ENCODE assay signal across 16 mouse cellular contexts in genomic region chr9:57524439-57524838, GRCm38 (mm10). TPM values are rescaled to one million over a fixed set of nuclear protein-coding genes. Genes with fewer than 3 reads are reported as not detected.
DNase-seq lines count a peak whose midpoint lies in the region; ATAC-seq and TF ChIP-seq lines count a peak whose summit lies in the region.
"Had no signal": no experiment of that assay in that cellular context is flagged by ENCODE, and none has a peak within 500 bp of the region (broad histone marks: within the 10 kb centered on the region; RNA-seq: fewer than 3 reads in every experiment).

No protein-coding gene starts in this region.

- no peak for ATAC-seq in heart, embryonic 11.5 days (replicated peaks; ENCODE audit: insufficient number of reproducible peaks, low FRiP score, low TSS enrichment)
- no peak for ATAC-seq in midbrain, embryonic 16.5 days
- ATAC-seq in midbrain, postnatal 0 days (ENCODE audit: low FRiP score) = no peak
- ATAC-seq in heart, postnatal 0 days (ENCODE audit: insufficient read depth, low read depth) = no peak
- ATAC-seq: lung, postnatal 0 days had no signal

- peak overlapping the region; percentile 4; the same call in 1 of the 2 replicates for H3K4me2 ChIP-seq in heart, embryonic 11.5 days
- H3K4me2 ChIP-seq in midbrain, embryonic 16.5 days (ENCODE audit: low read length) = no peak overlapping the region
- H3K4me2 ChIP-seq in midbrain, postnatal 0 days (ENCODE audit: low read depth, low read length, poor library complexity, severe bottlenecking) = no peak overlapping the region
- H3K4me2 ChIP-seq in heart, postnatal 0 days (ENCODE audit: low read depth, low read length) = peak overlapping the region; percentile 60
- H3K4me2 ChIP-seq: forebrain, embryonic 12.5 days had no signal

- no peak overlapping the region for H3K27ac ChIP-seq in heart, embryonic 11.5 days (ENCODE audit: low read depth, low read length)
- no peak overlapping the region for H3K27ac ChIP-seq in midbrain, embryonic 16.5 days (ENCODE audit: low read length)
- no peak overlapping the region for H3K27ac ChIP-seq in midbrain, postnatal 0 days (ENCODE audit: low read depth, low read length)
- H3K27ac ChIP-seq in heart, postnatal 0 days (ENCODE audit: low read depth) = no peak overlapping the region
- H3K27ac ChIP-seq: forebrain, embryonic 12.5 days; limb, embryonic 10.5 days had no signal

- no peak overlapping the region for H3K4me3 ChIP-seq in heart, embryonic 11.5 days (ENCODE audit: low read depth, low read length)
- no peak overlapping the region for H3K4me3 ChIP-seq in midbrain, embryonic 16.5 days (ENCODE audit: low read depth, low read length)
- H3K4me3 ChIP-seq in midbrain, postnatal 0 days (ENCODE audit: low read depth, low read length) = no peak overlapping the region
- H3K4me3 ChIP-seq in heart, postnatal 0 days (ENCODE audit: low read depth, low read length) = 0 out of 2 replicates have a peak overlapping the region, but pooled peaks have one; percentile 13
- H3K4me3 ChIP-seq: forebrain, embryonic 12.5 days; limb, embryonic 10.5 days had no signal

- H3K36me3 ChIP-seq in heart, embryonic 11.5 days (ENCODE audit: control insufficient read depth, insufficient read depth, low read length) = peaks cover 6% of the 10 kb centered on the region
- H3K36me3 ChIP-seq in midbrain, embryonic 16.5 days (ENCODE audit: control insufficient read depth, insufficient read depth, low read length) = no peaks in the 10 kb centered on the region
- peaks cover 3% of the 10 kb centered on the region; the same call in 1 of the 2 replicates for H3K36me3 ChIP-seq in midbrain, postnatal 0 days (ENCODE audit: insufficient read depth, low read length)
- H3K36me3 ChIP-seq in heart, postnatal 0 days (replicated peaks; ENCODE audit: control insufficient read depth, insufficient read depth, low read length) = peaks cover 11% of the 10 kb centered on the region; the same call in 1 of the 2 replicates
- H3K36me3 ChIP-seq: forebrain, embryonic 12.5 days had no signal

- DNase-seq in heart, postnatal 36 days = no peak
- DNase-seq in midbrain, postnatal 0 days (ENCODE audit: low spot score) = no peak
- DNase-seq in heart, postnatal 0 days (ENCODE audit: low spot score) = no peak
- no peak for DNase-seq in c-Kit-positive CD71-positive TER-119-positive erythroid progenitor cells, embryonic 14.5 days (ENCODE audit: low spot score)
- DNase-seq in thymus, postnatal 25 days = no peak
- DNase-seq: adrenal gland, postnatal 14 days; gastrocnemius, postnatal 10 days; kidney, postnatal 10 days; thymus, adult 18-20 months had no signal

- no peak for TF ChIP-seq EP300 in heart, postnatal 0 days (IDR thresholded peaks at IDR 0.05; ENCODE audit: low read depth)

- peaks cover 3% of the 10 kb centered on the region; the same call in 1 of the 2 replicates for H3K4me1 ChIP-seq in heart, embryonic 11.5 days (ENCODE audit: control insufficient read depth, insufficient read depth, low read length)
- H3K4me1 ChIP-seq in midbrain, embryonic 16.5 days (ENCODE audit: control insufficient read depth, insufficient read depth, low read length) = peaks cover 39% of the 10 kb centered on the region
- H3K4me1 ChIP-seq in midbrain, postnatal 0 days (ENCODE audit: insufficient read depth, low read length) = peaks cover 10% of the 10 kb centered on the region; the same call in 1 of the 2 replicates
- peaks cover 38% of the 10 kb centered on the region; the same call in 1 of the 2 replicates for H3K4me1 ChIP-seq in heart, postnatal 0 days (ENCODE audit: control insufficient read depth, insufficient read depth)

- no peak for TF ChIP-seq CTCF in midbrain, postnatal 0 days (IDR thresholded peaks at IDR 0.05)
- no peak for TF ChIP-seq CTCF in heart, postnatal 0 days (IDR thresholded peaks at IDR 0.05; ENCODE audit: low read depth)

- intact Hi-C loops in heart, postnatal 36 days (cut with DNase I) = loop anchor here (5.0 to 10.0 kb wide), 3 partner anchors 118 to 450 kb away; partner anchors contain the start of gene Sin3a

- H3K27me3 ChIP-seq in heart, embryonic 11.5 days (ENCODE audit: control insufficient read depth, insufficient read depth, low read length) = no peaks in the 10 kb centered on the region
- no peaks in the 10 kb centered on the region for H3K27me3 ChIP-seq in midbrain, embryonic 16.5 days (ENCODE audit: control insufficient read depth, insufficient read depth, low read depth, low read length)
- H3K27me3 ChIP-seq in midbrain, postnatal 0 days (ENCODE audit: insufficient read depth, low read length) = no peaks in the 10 kb centered on the region
- no peaks in the 10 kb centered on the region for H3K27me3 ChIP-seq in heart, postnatal 0 days (ENCODE audit: control insufficient read depth, insufficient read depth, low read length)
- H3K27me3 ChIP-seq: forebrain, embryonic 12.5 days had no signal

- H3K9me3 ChIP-seq in heart, embryonic 11.5 days (replicated peaks; ENCODE audit: control insufficient read depth, low read length) = no peaks in the 10 kb centered on the region
- H3K9me3 ChIP-seq in midbrain, embryonic 16.5 days (replicated peaks; ENCODE audit: control insufficient read depth, low read length, poor library complexity, severe bottlenecking) = no peaks in the 10 kb centered on the region
- H3K9me3 ChIP-seq in midbrain, postnatal 0 days (ENCODE audit: low read length) = no peaks in the 10 kb centered on the region
- H3K9me3 ChIP-seq in heart, postnatal 0 days (replicated peaks; ENCODE audit: control insufficient read depth, low read length) = no peaks in the 10 kb centered on the region
- H3K9me3 ChIP-seq: forebrain, embryonic 12.5 days; limb, embryonic 10.5 days had no signal

- H3K9ac ChIP-seq in heart, embryonic 11.5 days (ENCODE audit: low read depth, low read length) = no peak overlapping the region
- 0 out of 2 replicates have a peak overlapping the region, but pooled peaks have one; percentile 44 for H3K9ac ChIP-seq in midbrain, embryonic 16.5 days (ENCODE audit: low read depth, low read length)
- no peak overlapping the region for H3K9ac ChIP-seq in midbrain, postnatal 0 days (replicated peaks; ENCODE audit: low read length, poor library complexity, severe bottlenecking)
- H3K9ac ChIP-seq in heart, postnatal 0 days (replicated peaks; ENCODE audit: low read depth, low read length) = no peak overlapping the region
- H3K9ac ChIP-seq: forebrain, embryonic 12.5 days had no signal

RNA-seq across cellular contexts. Expression of gene Cox5a, which starts 3.4 kb away (rescaled TPM):
- 1,178 and 1,213 TPM in 2 replicates for polyA plus RNA-seq in heart, embryonic 11.5 days (2014; fragmentation: Nextera tagmentation; extraction: Ambion mirVana)
- 1,000 to 10,000 TPM; 2,624 to 2,673 TPM for total RNA-seq in heart, postnatal 36 days (2021)
- polyA plus RNA-seq in midbrain, embryonic 16.5 days (2015; fragmentation: Nextera tagmentation; extraction: Ambion mirVana) = 818 and 833 TPM in 2 replicates
- 250 and 266 TPM in 2 replicates for total RNA-seq in midbrain, postnatal 0 days (2014; rRNA removed)
- 1,115 and 1,120 TPM in 2 replicates for polyA plus RNA-seq in midbrain, postnatal 0 days (2015; fragmentation: Nextera tagmentation; extraction: Ambion mirVana)
- total RNA-seq in heart, postnatal 0 days (2014; rRNA removed; ENCODE audit: low replicate concordance) = 1,146 and 1,154 TPM in 2 replicates
- polyA plus RNA-seq in heart, postnatal 0 days (2015; fragmentation: Nextera tagmentation; extraction: Ambion mirVana) = 4,139 and 4,337 TPM in 2 replicates

RNA-seq across cellular contexts. Expression of gene Fam219b, which starts 12.9 kb away (rescaled TPM):
- 12.1 and 12.6 TPM in 2 replicates for polyA plus RNA-seq in heart, embryonic 11.5 days (2014; fragmentation: Nextera tagmentation; extraction: Ambion mirVana)
- 1 to 10 TPM; 7.2 to 8.3 TPM for total RNA-seq in heart, postnatal 36 days (2021)
- 23.2 and 24.2 TPM in 2 replicates for polyA plus RNA-seq in midbrain, embryonic 16.5 days (2015; fragmentation: Nextera tagmentation; extraction: Ambion mirVana)
- 20.6 and 29.7 TPM in 2 replicates for total RNA-seq in midbrain, postnatal 0 days (2014; rRNA removed)
- polyA plus RNA-seq in midbrain, postnatal 0 days (2015; fragmentation: Nextera tagmentation; extraction: Ambion mirVana) = 24.8 and 25.6 TPM in 2 replicates
- 4.5 and 9.2 TPM in 2 replicates for total RNA-seq in heart, postnatal 0 days (2014; rRNA removed; ENCODE audit: low replicate concordance)
- 8.0 and 8.8 TPM in 2 replicates for polyA plus RNA-seq in heart, postnatal 0 days (2015; fragmentation: Nextera tagmentation; extraction: Ambion mirVana)

RNA-seq across cellular contexts. Expression of gene Rpp25, which starts 20.6 kb away (rescaled TPM):
- polyA plus RNA-seq in heart, embryonic 11.5 days (2014; fragmentation: Nextera tagmentation; extraction: Ambion mirVana) = 16.3 and 17.1 TPM in 2 replicates
- total RNA-seq in heart, postnatal 36 days (2021) = 1 to 10 TPM; 1.0 to 2.1 TPM
- polyA plus RNA-seq in midbrain, embryonic 16.5 days (2015; fragmentation: Nextera tagmentation; extraction: Ambion mirVana) = 24.7 and 30.0 TPM in 2 replicates
- total RNA-seq in midbrain, postnatal 0 days (2014; rRNA removed) = 24.2 and 24.8 TPM in 2 replicates
- 26.5 and 34.5 TPM in 2 replicates for polyA plus RNA-seq in midbrain, postnatal 0 days (2015; fragmentation: Nextera tagmentation; extraction: Ambion mirVana)
- total RNA-seq in heart, postnatal 0 days (2014; rRNA removed; ENCODE audit: low replicate concordance) = 13.8 and 21.3 TPM in 2 replicates
- polyA plus RNA-seq in heart, postnatal 0 days (2015; fragmentation: Nextera tagmentation; extraction: Ambion mirVana) = 11.3 and 15.0 TPM in 2 replicates
- total RNA-seq: gastrocnemius, postnatal 10 days had no signal
- polyA plus RNA-seq: CD4-positive, CD25-positive, alpha-beta regulatory T cell, adult 4 months; inflammation-experienced regulatory T-cells, adult 6 months had no signal

RNA-seq across cellular contexts. Expression of gene Mpi, which starts 28.1 kb away (rescaled TPM):
- 67.5 and 76.1 TPM in 2 replicates for polyA plus RNA-seq in heart, embryonic 11.5 days (2014; fragmentation: Nextera tagmentation; extraction: Ambion mirVana)
- total RNA-seq in heart, postnatal 36 days (2021) = 100 to 1,000 TPM; 129 to 161 TPM
- 75.4 and 77.6 TPM in 2 replicates for polyA plus RNA-seq in midbrain, embryonic 16.5 days (2015; fragmentation: Nextera tagmentation; extraction: Ambion mirVana)
- total RNA-seq in midbrain, postnatal 0 days (2014; rRNA removed) = 60.5 and 71.9 TPM in 2 replicates
- 57.2 and 61.2 TPM in 2 replicates for polyA plus RNA-seq in midbrain, postnatal 0 days (2015; fragmentation: Nextera tagmentation; extraction: Ambion mirVana)
- total RNA-seq in heart, postnatal 0 days (2014; rRNA removed; ENCODE audit: low replicate concordance) = 130 TPM in 2 replicates
- polyA plus RNA-seq in heart, postnatal 0 days (2015; fragmentation: Nextera tagmentation; extraction: Ambion mirVana) = 97.7 and 99.1 TPM in 2 replicates

RNA-seq across cellular contexts. Expression of gene Scamp2, which starts 36.3 kb away (rescaled TPM):
- 53.3 and 54.9 TPM in 2 replicates for polyA plus RNA-seq in heart, embryonic 11.5 days (2014; fragmentation: Nextera tagmentation; extraction: Ambion mirVana)
- 10 to 100 TPM; 25.8 to 29.4 TPM for total RNA-seq in heart, postnatal 36 days (2021)
- 44.1 and 44.2 TPM in 2 replicates for polyA plus RNA-seq in midbrain, embryonic 16.5 days (2015; fragmentation: Nextera tagmentation; extraction: Ambion mirVana)
- total RNA-seq in midbrain, postnatal 0 days (2014; rRNA removed) = 34.5 and 47.4 TPM in 2 replicates
- polyA plus RNA-seq in midbrain, postnatal 0 days (2015; fragmentation: Nextera tagmentation; extraction: Ambion mirVana) = 41.1 and 41.2 TPM in 2 replicates
- total RNA-seq in heart, postnatal 0 days (2014; rRNA removed; ENCODE audit: low replicate concordance) = 42.1 and 91.7 TPM in 2 replicates
- polyA plus RNA-seq in heart, postnatal 0 days (2015; fragmentation: Nextera tagmentation; extraction: Ambion mirVana) = 45.9 and 46.5 TPM in 2 replicates

Comparison
In these comparisons a context has a peak if more than half of its experiments do, and no peak if none do; other contexts are left out.
1. H3K4me2 ChIP-seq: peak in heart, embryonic 11.5 days (single experiment) and heart, postnatal 0 days (single experiment); none in midbrain, embryonic 16.5 days (single experiment) and midbrain, postnatal 0 days (single experiment).